In genomic region chr6:107968694-107969093, GRCm38 (mm10) we compare ENCODE assay signal across 8 mouse cellular contexts.
"Had no signal": no experiment of that assay in that cellular context is flagged by ENCODE, and none has a peak within 500 bp of the region (broad histone marks: within the 10 kb centered on the region; RNA-seq: fewer than 3 reads in every experiment).

No protein-coding gene starts in this region.

- DNase-seq: liver, postnatal 0 days; lung, adult 2 months; lung, postnatal 14 days; lung, postnatal 36 days; right cerebral cortex, postnatal 14 days; thymus, adult 2 months; thymus, postnatal 25 days; thymus, postnatal 4 days had no signal
